Mouse (Mus musculus): Measurements from ENCODE around the gene Thoc7.

DNA sequence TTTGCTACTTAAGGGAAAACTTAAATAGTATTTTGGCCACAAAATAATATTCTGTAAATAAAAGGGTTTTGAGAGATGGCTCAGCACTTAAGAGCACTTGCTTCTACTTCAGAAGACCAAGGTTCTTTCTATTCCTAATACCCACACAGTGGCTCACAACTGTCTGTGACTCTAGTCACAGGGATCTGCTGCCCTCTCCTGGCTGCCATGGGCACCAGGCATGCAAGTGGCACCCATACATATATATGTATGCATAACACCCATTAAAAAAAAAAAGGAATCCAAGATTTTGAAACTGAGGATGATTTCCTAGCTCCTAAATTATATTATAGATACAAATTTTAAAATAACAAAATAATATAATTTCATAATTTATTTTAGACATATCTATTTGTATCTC, 11.3 kb downstream of the Thoc7 start:
- peak; percentile 42 for TF ChIP-seq CTCF (IDR thresholded peaks at IDR 0.05; ENCODE audit: extremely low read depth, insufficient read depth, low read length)
- TF ChIP-seq POLR2A (IDR thresholded peaks at IDR 0.05; ENCODE audit: extremely low read depth, insufficient read depth, low read length), result no peak
